Mouse (Mus musculus): ENCODE data around the gene S100a13. TPM values are rescaled to one million over a fixed set of nuclear protein-coding genes. Genes with fewer than 3 reads are reported as not detected.

S100a13 gene
- polyA plus RNA-seq, 1 experiment = 66.1 TPM

DNA sequence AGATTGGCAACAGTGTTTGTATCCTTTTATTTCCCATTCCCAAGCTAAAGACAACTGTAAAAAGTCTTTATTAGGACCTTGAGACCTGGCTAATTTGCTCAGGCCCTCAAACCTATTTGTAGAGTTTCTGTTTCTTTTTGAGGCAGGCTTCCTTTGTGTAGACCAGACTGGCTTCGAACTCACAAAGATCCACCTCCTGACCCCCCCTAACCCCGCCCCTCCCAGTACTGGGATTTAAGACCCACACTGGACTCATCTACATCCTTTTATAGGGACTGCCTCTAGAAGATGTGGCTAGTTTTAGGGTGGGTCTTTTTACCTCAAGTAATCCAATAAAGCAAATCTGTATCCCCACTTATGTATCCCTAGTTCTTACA, 4.5 kb upstream of the S100a13 start:
- no peak overlapping the region for H3K27ac ChIP-seq (ENCODE audit: insufficient read depth, low read length)
- TF ChIP-seq CTCF (IDR thresholded peaks at IDR 0.05; ENCODE audit: borderline replicate concordance, insufficient read depth, low read depth, low read length) (no peak), POLR2A (IDR thresholded peaks at IDR 0.05; ENCODE audit: borderline replicate concordance, insufficient read depth, low read length) (no peak)
- DNase-seq = no peak
- 27% methylated on average over 2 of the region's 2 CpGs for WGBS
- H3K27me3 ChIP-seq (ENCODE audit: control insufficient read depth, insufficient read depth, low read length) = no peaks in the 10 kb centered on the region
- 0 out of 2 replicates have a peak, but pooled peaks cover 2% of the 10 kb centered on the region for H3K4me1 ChIP-seq (ENCODE audit: control insufficient read depth, insufficient read depth, low read length)
- H3K4me3 ChIP-seq (replicated peaks; ENCODE audit: insufficient read depth, low read depth, low read length) = peak overlapping the region; percentile 100

DNA sequence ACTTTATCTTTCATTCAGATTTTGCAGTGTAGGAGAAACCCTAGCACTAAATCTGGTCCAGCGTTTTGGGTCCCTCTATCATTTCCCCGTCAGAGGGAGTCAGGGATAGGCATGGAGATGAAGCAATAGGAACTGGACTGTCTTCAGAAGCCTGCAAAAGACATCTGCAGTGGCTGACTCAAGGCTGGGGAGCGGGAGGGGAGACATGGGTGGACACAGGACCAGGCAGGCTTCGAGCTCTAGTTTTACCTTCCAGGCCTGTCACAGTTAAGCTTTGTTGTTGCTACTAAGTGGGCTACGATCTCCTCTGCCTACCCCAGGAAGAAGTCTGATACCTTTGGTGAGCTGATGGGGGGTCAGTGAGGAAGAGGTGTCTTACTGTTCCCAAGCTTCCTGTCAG, 2.0 kb upstream of the S100a13 start:
- Histone ChIP-seq H3K4me1 (ENCODE audit: control insufficient read depth, insufficient read depth, low read length) (no peaks in the 10 kb centered on the region), H3K27ac (ENCODE audit: insufficient read depth, low read length) (no peak overlapping the region), H3K4me3 (replicated peaks; ENCODE audit: insufficient read depth, low read depth, low read length) (no peak overlapping the region), H3K27me3 (ENCODE audit: control insufficient read depth, insufficient read depth, low read length) (no peaks in the 10 kb centered on the region)
- DNase-seq = no peak
- 90% methylated on average over 5 of the region's 5 CpGs for WGBS
- TF ChIP-seq POLR2A (IDR thresholded peaks at IDR 0.05; ENCODE audit: borderline replicate concordance, insufficient read depth, low read length) = no peak

DNA sequence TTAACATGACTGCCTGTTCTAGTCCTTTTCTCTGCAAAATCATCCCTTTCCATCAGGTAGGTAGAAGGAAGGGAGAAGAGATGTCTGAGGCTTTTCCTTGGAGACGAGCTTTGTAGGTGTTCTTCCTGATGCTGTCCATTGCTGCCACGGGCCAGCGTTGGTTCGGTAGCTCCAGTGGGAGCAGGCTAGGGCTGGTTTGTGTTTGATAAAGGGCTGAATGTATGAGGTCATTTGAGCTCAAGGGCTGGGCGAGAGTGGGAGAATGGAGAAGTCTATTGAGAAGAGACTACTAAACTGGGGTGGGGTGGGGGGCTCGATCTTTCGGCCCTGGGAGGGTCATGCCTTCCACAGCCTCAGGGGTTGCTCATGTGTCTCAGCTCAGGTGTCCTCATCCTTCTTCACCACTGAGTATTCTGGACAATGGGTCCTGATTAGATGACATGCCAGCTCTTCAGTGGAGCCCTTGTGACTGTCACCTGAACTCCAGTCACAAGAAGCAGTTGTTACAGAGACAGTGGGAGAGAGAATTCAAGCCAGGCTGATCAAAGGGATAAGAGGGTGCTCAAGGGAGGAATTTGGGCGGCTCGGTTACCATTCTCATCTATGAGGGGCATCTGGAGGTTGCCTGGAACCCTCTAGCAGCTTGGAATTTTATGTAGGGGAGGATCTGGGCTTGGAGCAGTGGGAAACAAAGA, 1.1 kb upstream of the S100a13 start:
- Histone ChIP-seq H3K27ac (ENCODE audit: insufficient read depth, low read length) (no peak overlapping the region), H3K4me1 (ENCODE audit: control insufficient read depth, insufficient read depth, low read length) (no peaks in the 10 kb centered on the region), H3K4me3 (replicated peaks; ENCODE audit: insufficient read depth, low read depth, low read length) (no peak overlapping the region), H3K27me3 (ENCODE audit: control insufficient read depth, insufficient read depth, low read length) (no peaks in the 10 kb centered on the region)
- no peak for TF ChIP-seq CTCF (IDR thresholded peaks at IDR 0.05; ENCODE audit: borderline replicate concordance, insufficient read depth, low read depth, low read length)
- TF ChIP-seq POLR2A (IDR thresholded peaks at IDR 0.05; ENCODE audit: borderline replicate concordance, insufficient read depth, low read length) = no peak
- 84% methylated on average over 9 of the region's 9 CpGs for WGBS
- DNase-seq = no peak

GRCm38 (mm10) chr3:90514691-90515090, 456 bp downstream of the S100a13 start:
- DNase-seq = peak in 1 of 2 experiments; percentile 23
- no peak for TF ChIP-seq POLR2A (IDR thresholded peaks at IDR 0.05; ENCODE audit: borderline replicate concordance, insufficient read depth, low read length)
- TF ChIP-seq CTCF (IDR thresholded peaks at IDR 0.05; ENCODE audit: borderline replicate concordance, insufficient read depth, low read depth, low read length) = no peak
- H3K4me1 ChIP-seq (ENCODE audit: control insufficient read depth, insufficient read depth, low read length) = no peaks in the 10 kb centered on the region
- H3K27ac ChIP-seq (ENCODE audit: insufficient read depth, low read length) = no peak overlapping the region
- H3K27me3 ChIP-seq (ENCODE audit: control insufficient read depth, insufficient read depth, low read length) = no peaks in the 10 kb centered on the region
- WGBS = 3% methylated on average over 10 of the region's 10 CpGs
- H3K4me3 ChIP-seq (replicated peaks; ENCODE audit: insufficient read depth, low read depth, low read length) = peak overlapping the region; percentile 32

DNA sequence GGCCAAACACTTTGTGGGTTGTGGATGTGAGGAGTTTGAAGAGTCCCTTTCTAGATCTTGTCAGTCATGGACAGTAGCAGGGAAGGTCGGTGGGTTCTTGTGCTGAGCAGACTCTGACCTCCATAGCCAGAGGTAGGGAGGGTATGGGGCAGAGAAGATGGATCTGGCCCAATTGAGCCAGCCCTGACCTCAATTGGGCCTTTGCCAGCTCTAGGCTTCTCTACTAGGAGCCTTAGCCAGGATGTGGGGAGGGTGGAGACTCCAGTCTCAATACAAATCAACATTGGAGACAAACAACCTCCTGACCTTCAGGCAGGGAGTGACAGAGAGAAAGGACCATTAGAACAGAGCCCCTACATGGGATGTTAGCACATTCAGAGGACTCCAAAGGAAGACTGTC, 1.0 kb downstream of the S100a13 start:
- TF ChIP-seq POLR2A (IDR thresholded peaks at IDR 0.05; ENCODE audit: borderline replicate concordance, insufficient read depth, low read length) (no peak), CTCF (IDR thresholded peaks at IDR 0.05; ENCODE audit: borderline replicate concordance, insufficient read depth, low read depth, low read length) (no peak)
- no peaks in the 10 kb centered on the region for H3K27me3 ChIP-seq (ENCODE audit: control insufficient read depth, insufficient read depth, low read length)
- peak in 1 of 2 experiments; percentile 9 for DNase-seq
- H3K27ac ChIP-seq (ENCODE audit: insufficient read depth, low read length) = no peak overlapping the region
- WGBS = 30% methylated on average over 1 of the region's 1 CpGs
- peak overlapping the region; percentile 32 for H3K4me3 ChIP-seq (replicated peaks; ENCODE audit: insufficient read depth, low read depth, low read length)
- H3K4me1 ChIP-seq (ENCODE audit: control insufficient read depth, insufficient read depth, low read length) = no peaks in the 10 kb centered on the region

- no peaks in the 10 kb centered on the region for H3K27me3 ChIP-seq (ENCODE audit: control insufficient read depth, insufficient read depth, low read length)
- no peak for TF ChIP-seq CTCF (IDR thresholded peaks at IDR 0.05; ENCODE audit: borderline replicate concordance, insufficient read depth, low read depth, low read length)
- TF ChIP-seq POLR2A (IDR thresholded peaks at IDR 0.05; ENCODE audit: borderline replicate concordance, insufficient read depth, low read length) = no peak
- H3K4me3 ChIP-seq (replicated peaks; ENCODE audit: insufficient read depth, low read depth, low read length) = no peak overlapping the region
- H3K27ac ChIP-seq (ENCODE audit: insufficient read depth, low read length) = no peak overlapping the region
- H3K4me1 ChIP-seq (ENCODE audit: control insufficient read depth, insufficient read depth, low read length) = no peaks in the 10 kb centered on the region
- no peak for DNase-seq
- 94% methylated on average over 4 of the region's 4 CpGs for WGBS
Measured at GRCm38 (mm10) chr3:90515789-90516188, 1.6 kb downstream of the S100a13 start.

- H3K4me3 ChIP-seq (replicated peaks; ENCODE audit: insufficient read depth, low read depth, low read length) = no peak overlapping the region
- H3K27ac ChIP-seq (ENCODE audit: insufficient read depth, low read length) = no peak overlapping the region
- WGBS = 91% methylated on average over 4 of the region's 4 CpGs
- no peak for DNase-seq
- H3K27me3 ChIP-seq (ENCODE audit: control insufficient read depth, insufficient read depth, low read length) = no peaks in the 10 kb centered on the region
- TF ChIP-seq CTCF (IDR thresholded peaks at IDR 0.05; ENCODE audit: borderline replicate concordance, insufficient read depth, low read depth, low read length) (no peak), POLR2A (IDR thresholded peaks at IDR 0.05; ENCODE audit: borderline replicate concordance, insufficient read depth, low read length) (no peak)
- no peaks in the 10 kb centered on the region for H3K4me1 ChIP-seq (ENCODE audit: control insufficient read depth, insufficient read depth, low read length)
Measured at GRCm38 (mm10) chr3:90517711-90518110, 3.5 kb downstream of the S100a13 start.

DNA sequence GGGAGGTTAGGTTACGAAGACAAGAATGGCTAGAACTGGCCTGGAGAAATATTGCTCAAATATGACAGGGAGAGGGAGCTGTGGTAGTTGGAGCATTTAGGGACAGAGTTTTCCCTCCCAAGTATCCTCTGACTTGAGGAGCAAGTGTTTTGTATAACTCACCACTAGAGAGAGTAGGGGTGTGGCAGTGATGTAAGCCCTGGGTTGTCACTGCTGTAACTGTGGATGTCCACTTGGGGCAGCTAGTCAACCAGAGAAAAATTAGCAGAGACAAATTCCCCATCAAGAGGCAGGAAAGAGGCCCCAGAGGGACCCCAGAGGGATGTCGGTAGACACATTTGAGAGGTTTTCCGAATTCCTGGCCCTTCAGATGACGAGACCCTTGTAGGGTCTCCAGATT, 11.2 kb downstream of the S100a13 start:
- 52% methylated on average over 4 of the region's 4 CpGs for WGBS
- DNase-seq = peak; percentile 34 to 51
- Histone ChIP-seq H3K4me3 (replicated peaks; ENCODE audit: insufficient read depth, low read depth, low read length) (no peak overlapping the region), H3K27ac (ENCODE audit: insufficient read depth, low read length) (no peak overlapping the region), H3K4me1 (ENCODE audit: control insufficient read depth, insufficient read depth, low read length) (no peaks in the 10 kb centered on the region), H3K27me3 (ENCODE audit: control insufficient read depth, insufficient read depth, low read length) (no peaks in the 10 kb centered on the region)
- TF ChIP-seq POLR2A (IDR thresholded peaks at IDR 0.05; ENCODE audit: borderline replicate concordance, insufficient read depth, low read length) (no peak), CTCF (IDR thresholded peaks at IDR 0.05; ENCODE audit: borderline replicate concordance, insufficient read depth, low read depth, low read length) (peak; percentile 50; the same call in 1 of the 2 replicates)

Data from cerebellum, adult 2 months (tissue).